Mouse (Mus musculus): ENCODE measurements around the gene Zfp933.
"Not testable (repeated sequence)": the region's sequence is repeated elsewhere in the genome, so short reads cannot be mapped to it uniquely, and the experiment has no call there.

Zfp933 gene

GRCm38 (mm10) chr4:147847614-147848583 lies at the start of gene Zfp933:
Gene Zfp933, minus strand, starts transcription at chr4:147848366.
- DNase-seq (ENCODE audit: low spot score): peak; percentile 46

- no peak for DNase-seq (ENCODE audit: low spot score)
Measured at GRCm38 (mm10) chr4:147897348-147897747, 49.2 kb upstream of the Zfp933 start.

GRCm38 (mm10) chr4:147896411-147896810 lies 48.2 kb upstream of the Zfp933 start:
- DNase-seq (ENCODE audit: low spot score): no peak

- no peak for DNase-seq (ENCODE audit: low spot score)
Measured at GRCm38 (mm10) chr4:147895815-147896330, 47.7 kb upstream of the Zfp933 start.

GRCm38 (mm10) chr4:147890341-147890740 lies 42.2 kb upstream of the Zfp933 start:
- DNase-seq (ENCODE audit: low spot score): no peak

- no peak for DNase-seq (ENCODE audit: low spot score)
Measured at GRCm38 (mm10) chr4:147888237-147888636, 40.1 kb upstream of the Zfp933 start.

- DNase-seq (ENCODE audit: low spot score): no peak
Measured at GRCm38 (mm10) chr4:147887277-147887676, 39.1 kb upstream of the Zfp933 start.

- no peak for DNase-seq (ENCODE audit: low spot score)
Measured at GRCm38 (mm10) chr4:147886158-147886557, 38.0 kb upstream of the Zfp933 start.

GRCm38 (mm10) chr4:147884138-147884537 lies 36.0 kb upstream of the Zfp933 start:
- no peak for DNase-seq (ENCODE audit: low spot score)

- no peak for DNase-seq (ENCODE audit: low spot score)
Measured at GRCm38 (mm10) chr4:147883041-147883440, 34.9 kb upstream of the Zfp933 start.

GRCm38 (mm10) chr4:147881792-147882191 lies 33.6 kb upstream of the Zfp933 start:
- no peak for DNase-seq (ENCODE audit: low spot score)

GRCm38 (mm10) chr4:147879865-147880264 lies 31.7 kb upstream of the Zfp933 start:
- DNase-seq (ENCODE audit: low spot score): no peak

GRCm38 (mm10) chr4:147879456-147879855 lies 31.3 kb upstream of the Zfp933 start:
- DNase-seq (ENCODE audit: low spot score): no peak

GRCm38 (mm10) chr4:147878537-147878936 lies 30.4 kb upstream of the Zfp933 start:
- DNase-seq (ENCODE audit: low spot score): no peak

GRCm38 (mm10) chr4:147875852-147876575 lies 27.8 kb upstream of the Zfp933 start:
- DNase-seq (ENCODE audit: low spot score): no peak

GRCm38 (mm10) chr4:147869238-147869637 lies 21.1 kb upstream of the Zfp933 start:
- DNase-seq (ENCODE audit: low spot score): no peak

- peak; percentile 82 for DNase-seq (ENCODE audit: low spot score)
Measured at GRCm38 (mm10) chr4:147868450-147869031, 20.4 kb upstream of the Zfp933 start, which contains the start of the genes Miip and Fv1. Gene Miip, minus strand, starts transcription at chr4:147868816. Gene Fv1, plus strand, starts transcription at chr4:147868979.

- DNase-seq (ENCODE audit: low spot score): peak; percentile 7
Measured at GRCm38 (mm10) chr4:147867563-147868449, 19.6 kb upstream of the Zfp933 start.

GRCm38 (mm10) chr4:147866793-147867192 lies 18.6 kb upstream of the Zfp933 start:
- not testable (repeated sequence) for DNase-seq (ENCODE audit: low spot score)

GRCm38 (mm10) chr4:147866056-147866455 lies 17.9 kb upstream of the Zfp933 start:
- no peak for DNase-seq (ENCODE audit: low spot score)

- DNase-seq (ENCODE audit: low spot score): no peak
Measured at GRCm38 (mm10) chr4:147865651-147866050, 17.5 kb upstream of the Zfp933 start.

All from ovary, postnatal 14 days (tissue).